Mouse (Mus musculus): ENCODE results near the gene Tmem221.

Gene Tmem221

DNA sequence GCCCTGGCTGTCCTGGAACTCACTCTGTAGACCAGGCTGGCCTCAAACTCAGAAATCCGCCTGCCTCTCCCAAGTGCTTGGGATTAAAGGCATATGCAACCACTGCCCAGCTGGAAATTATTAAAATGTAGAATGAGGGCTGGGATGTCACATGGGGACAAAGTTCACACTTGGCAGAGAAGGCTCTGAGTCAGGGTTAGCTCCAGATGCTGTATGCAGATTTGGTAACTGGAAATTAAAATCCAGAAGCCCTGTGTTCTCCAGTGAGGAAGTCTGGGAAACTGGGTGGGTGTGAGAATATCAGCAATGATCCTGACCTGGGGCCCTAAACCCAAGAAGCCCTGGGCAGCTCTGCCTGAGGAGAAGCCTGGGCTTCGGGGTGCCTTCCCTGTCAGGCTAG, 49.4 kb downstream of the Tmem221 start:
- no peak for DNase-seq (ENCODE audit: low spot score in 2 of 2)

DNA sequence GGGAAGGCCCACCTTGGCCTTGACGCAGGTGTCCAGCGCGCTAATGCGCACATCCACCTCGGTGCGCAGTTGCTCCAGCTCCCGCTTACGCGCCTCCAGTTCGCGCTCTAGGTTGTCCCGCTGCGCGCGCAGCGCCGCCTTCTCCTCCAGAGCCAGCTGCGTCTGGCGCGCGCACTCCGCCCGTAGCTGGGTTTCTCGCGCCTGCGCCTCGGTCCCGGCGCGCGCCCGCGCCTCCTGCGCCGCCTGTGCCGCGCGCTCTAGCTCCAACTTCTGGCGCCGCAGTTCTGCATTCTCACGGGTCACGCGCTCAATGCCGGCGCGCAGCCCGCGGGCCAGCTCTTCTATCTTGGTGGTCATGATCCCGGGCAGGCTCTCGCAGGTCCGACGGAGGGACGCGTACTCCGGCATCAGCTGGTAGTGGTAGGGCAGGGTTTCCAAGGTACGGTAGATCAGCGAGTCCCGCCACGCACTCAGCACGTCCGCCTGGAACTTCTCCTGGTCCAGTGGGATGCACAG, 51.0 kb downstream of the Tmem221 start:
- peak; percentile 42 to 57 for DNase-seq (ENCODE audit: low spot score in 2 of 2)

DNA sequence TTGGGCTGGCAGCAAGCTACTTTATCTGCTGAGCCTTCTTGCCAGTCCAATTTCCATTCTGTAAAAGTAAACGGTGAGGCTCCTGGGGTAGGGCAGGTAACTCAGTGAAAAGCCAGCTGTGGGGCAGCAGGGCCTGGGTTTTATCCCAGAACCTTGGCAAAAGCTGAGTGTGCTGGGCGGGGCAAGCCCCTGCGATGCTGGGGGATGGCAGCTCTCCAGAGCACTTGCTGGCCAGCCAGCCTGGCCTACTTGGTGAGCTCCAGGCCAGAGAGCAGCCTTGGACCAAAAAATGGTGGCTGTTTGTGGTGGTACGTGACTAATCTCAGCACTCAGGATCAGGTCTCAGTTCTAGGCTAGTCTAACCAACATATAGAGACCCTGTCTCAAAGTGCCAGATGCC, 52.7 kb downstream of the Tmem221 start:
- no peak for DNase-seq (ENCODE audit: low spot score in 2 of 2)

DNA sequence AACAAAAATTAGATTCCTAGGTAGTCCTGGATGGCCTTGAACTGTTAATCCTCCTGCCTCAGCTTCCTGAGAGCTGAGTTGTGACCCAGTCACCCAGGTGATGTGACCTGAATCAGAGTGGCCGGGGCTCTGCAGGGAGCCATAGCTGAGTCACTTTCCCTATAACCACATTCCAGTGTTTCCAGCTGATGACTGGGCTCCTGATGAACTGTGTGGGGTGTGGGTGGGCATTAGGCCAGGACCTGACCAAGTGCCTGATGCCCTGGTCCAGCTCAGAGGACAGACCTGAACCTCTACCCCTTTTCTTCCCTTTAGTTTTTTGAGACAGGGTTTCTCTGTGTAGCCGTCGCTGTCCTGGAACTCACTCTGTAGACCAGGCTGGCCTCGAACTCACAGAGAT, 53.3 kb downstream of the Tmem221 start:
- DNase-seq (ENCODE audit: low spot score in 2 of 2), result no peak

DNA sequence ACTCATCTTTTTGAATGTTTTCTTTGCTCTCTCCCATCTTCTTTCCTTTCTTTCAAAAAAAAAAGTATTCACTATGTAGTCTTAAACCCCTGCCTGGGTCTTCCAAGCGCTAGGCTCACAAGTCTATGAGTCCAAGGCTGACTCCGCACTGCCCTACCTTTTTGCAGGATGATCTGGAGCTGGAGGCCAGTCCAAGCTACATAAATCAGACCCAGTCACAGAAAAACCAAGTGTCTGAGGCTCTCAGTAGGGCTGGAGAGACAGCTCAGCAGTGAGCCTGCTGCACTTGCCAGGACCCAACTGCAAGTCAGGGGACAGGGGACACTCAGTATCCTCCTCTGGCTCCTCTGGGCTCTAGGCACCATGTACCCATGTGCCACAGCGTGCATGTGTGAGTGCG, 54.3 kb downstream of the Tmem221 start:
- no peak for DNase-seq (ENCODE audit: low spot score in 2 of 2)
